Mouse (Mus musculus): ENCODE measurements around the gene Bspry.

Gene Bspry

DNA sequence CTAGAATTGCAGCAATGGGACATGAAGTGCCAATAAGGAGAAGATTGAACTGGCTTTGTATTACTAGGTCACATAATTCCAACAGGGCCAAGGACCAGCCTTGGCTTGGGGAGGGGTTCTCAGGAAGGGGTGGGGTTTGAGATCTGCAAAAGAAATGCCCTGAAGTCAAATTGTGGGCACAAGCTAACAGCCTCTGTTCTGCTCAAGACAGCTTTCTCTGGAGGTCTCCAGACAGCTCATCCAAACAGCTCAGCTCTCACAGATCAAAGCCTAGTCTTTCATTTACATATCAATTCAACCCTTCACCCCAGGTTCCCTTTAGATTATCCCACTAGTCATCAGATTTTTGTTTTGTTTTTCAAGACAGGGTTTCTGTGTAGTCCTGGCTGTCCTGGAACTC lies 64.9 kb downstream of the Bspry start:
- no peaks in the 10 kb centered on the region for H3K36me3 ChIP-seq (ENCODE audit: control insufficient read depth, insufficient read depth, low read length, poor library complexity, severe bottlenecking)
- no peaks in the 10 kb centered on the region for H3K27me3 ChIP-seq (ENCODE audit: control insufficient read depth, insufficient read depth, low read length, poor library complexity, severe bottlenecking)
- no peak for DNase-seq (ENCODE audit: low read depth, low spot score)

All from splenic B cell, adult 2 months (primary cell).